Mouse (Mus musculus): ENCODE data around the gene Fam102a.

GRCm38 (mm10) chr2:32553592-32554148 is 18.5 kb downstream of the Fam102a start:
- TF ChIP-seq EP300 (IDR thresholded peaks at IDR 0.05; ENCODE audit: low read depth) (no peak), CTCF (IDR thresholded peaks at IDR 0.05; ENCODE audit: low read depth) (no peak)

All from liver, embryonic 14.5 days (tissue).